Mouse (Mus musculus) thymus, postnatal 25 days (tissue): ENCODE measurements at regions not wholly inside any gene's neighbourhood (a gene's known extent, or its start where the extent isn't known, plus 50 kb on each side); places are given as distances from the start of the nearest gene placed in this dataset.

Experiments used
- DNase-seq: peaks from one replicate; pipeline ENCODE4 v3.0.0; 2022

GRCm38 (mm10) chr13:112189605-112190004 lies 98.6 kb upstream of the Ankrd55 start:
- DNase-seq: no peak

DNA sequence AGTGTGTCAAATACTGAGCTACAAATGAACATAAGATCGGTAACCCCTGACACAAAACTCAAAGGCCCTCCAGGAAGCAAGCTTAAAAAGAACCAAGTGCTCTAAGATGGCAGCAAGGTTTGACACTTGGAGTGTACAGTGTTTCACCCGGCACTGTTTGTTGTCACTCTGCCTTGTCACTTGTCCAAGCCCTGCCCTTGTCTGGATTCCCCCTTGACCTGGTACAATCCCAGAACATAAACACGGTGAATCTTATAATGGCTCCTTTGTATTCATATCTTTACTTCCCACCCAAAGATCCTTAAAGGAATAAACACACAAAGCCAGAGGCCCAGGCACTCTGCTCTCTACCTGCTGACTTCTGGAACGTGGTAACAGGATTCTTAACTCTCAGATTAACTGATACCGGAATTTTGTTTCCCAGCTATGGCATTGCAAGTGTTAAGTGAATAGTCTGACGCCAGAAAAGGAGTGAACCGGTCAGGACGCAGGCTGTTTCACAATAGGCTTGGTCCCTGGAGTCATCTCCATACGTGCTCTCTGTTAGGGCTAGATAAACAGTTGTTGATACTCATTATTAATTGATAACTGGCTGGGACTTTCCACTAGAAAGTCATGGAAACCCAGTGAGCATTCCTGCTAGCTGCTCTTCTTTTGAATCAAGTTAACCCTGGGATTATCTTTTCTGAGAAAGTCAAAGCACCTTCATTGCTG lies 95.9 kb upstream of the Ankrd55 start:
- DNase-seq: no peak

DNA sequence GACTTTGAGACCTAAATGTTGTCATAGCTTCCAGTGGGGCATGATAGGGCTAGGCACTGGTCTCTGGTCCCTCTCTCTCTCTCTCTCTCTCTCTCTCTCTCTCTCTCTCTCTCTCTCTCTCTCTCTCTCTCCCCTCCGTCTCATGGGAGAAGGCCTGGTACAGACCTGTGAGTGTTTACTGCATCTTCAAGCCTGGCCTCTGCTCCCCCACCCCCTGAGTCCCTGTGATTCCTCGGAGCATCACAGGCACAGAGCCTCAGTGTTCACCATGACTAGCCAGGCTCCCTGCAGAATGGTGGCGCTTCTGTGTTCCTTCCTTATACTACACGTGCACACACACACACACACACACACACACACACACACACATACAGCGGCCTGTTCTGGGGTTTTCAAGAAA lies 94.6 kb upstream of the Ankrd55 start:
- no peak for DNase-seq

- DNase-seq: no peak
Observed at GRCm38 (mm10) chr13:112194991-112195390, 93.3 kb upstream of the Ankrd55 start.

- DNase-seq: peak; percentile 34
Observed at GRCm38 (mm10) chr13:112196789-112197188, 91.5 kb upstream of the Ankrd55 start.

DNA sequence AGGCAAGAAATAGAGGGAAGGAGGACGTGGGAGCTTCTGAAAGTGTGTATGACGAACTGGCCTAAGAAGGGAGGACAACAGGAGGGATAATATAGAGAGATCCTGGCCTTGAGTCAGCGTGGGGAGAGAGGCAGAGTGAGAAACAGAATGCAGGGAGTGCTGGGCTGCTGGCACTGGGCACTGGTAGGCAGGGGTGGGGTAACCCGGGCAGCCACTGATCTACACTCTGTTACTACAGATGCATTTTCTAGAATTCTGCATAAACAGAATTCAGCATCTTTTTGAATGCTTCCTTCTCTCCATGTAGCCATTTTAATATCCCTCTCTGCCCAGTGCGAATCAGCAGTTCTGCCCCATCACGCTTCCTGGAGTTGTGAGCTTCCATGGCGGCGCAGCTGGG lies 84.5 kb upstream of the Ankrd55 start:
- DNase-seq: no peak

- no peak for DNase-seq
Observed at GRCm38 (mm10) chr13:112204204-112204603, 84.0 kb upstream of the Ankrd55 start.

- DNase-seq: no peak
Observed at GRCm38 (mm10) chr13:112204813-112205212, 83.4 kb upstream of the Ankrd55 start.

DNA sequence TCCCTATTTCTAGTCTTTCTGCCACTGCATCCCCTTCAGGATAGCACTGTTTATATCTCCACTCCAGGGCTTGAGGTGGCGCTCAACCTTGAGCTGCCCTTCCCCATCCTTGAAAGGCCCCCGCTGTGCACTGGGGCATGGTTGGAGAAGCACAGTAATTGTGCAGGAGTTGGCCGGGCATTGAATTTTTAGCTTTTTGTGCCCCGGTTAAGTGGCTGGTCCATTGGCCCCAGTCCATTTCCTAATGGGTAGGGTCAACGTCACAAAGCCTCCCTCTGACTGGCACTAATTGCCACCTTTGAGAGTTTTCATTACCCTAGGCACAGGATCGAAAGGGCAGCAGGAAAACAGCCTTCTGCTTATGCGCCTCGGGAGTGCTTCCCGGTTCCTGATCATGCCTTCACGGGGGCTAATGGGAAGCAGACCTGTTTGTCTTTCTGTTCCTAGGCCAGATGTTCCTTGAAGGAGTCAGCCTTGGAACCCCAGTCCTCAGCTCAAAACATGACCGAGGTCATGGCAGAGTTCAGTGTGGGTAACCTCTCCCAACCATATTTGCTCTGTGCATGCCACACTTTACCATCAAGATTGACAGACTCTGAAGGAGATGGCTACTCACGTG lies 80.5 kb upstream of the Ankrd55 start:
- DNase-seq: no peak

DNA sequence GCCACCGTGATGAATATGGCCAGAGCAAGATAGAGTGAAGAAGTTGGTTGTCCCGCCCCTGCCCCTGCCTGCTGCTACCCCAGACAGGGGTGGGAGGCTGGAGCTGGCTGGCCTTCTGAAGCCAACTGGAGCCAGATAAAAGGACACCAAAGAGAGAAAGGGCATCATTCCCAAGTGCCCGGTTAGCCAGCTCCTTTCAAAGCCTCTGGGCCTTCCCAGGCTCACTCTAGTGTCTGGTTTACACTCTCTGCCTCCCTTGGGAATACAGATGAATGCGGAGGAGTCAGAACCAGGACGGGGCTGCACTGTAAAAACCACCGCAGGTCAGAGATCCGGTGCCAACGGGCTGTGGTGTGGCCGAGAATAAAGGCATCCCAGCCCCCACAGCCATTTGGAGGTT lies 76.4 kb upstream of the Ankrd55 start:
- no peak for DNase-seq

DNA sequence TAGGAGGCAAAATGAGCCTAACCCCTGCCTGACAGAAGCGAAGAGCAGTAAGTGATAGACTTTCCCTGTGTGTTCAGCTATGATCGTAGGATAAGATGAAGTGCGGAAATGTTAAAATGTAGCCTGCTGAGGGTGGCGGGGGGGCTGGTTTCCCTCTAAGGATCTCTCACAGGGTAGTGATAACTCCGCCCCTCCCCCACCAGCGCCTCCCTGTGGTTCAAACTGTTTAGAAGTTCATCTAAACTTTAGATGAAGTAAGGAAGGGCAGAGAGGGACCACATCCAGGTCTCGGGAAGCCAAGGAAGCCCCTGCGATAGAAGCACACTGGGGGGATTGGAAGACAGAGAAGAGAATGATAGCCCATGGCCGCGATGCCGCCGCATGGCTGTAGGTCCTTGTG lies 75.9 kb upstream of the Ankrd55 start:
- peak; percentile 8 for DNase-seq

DNA sequence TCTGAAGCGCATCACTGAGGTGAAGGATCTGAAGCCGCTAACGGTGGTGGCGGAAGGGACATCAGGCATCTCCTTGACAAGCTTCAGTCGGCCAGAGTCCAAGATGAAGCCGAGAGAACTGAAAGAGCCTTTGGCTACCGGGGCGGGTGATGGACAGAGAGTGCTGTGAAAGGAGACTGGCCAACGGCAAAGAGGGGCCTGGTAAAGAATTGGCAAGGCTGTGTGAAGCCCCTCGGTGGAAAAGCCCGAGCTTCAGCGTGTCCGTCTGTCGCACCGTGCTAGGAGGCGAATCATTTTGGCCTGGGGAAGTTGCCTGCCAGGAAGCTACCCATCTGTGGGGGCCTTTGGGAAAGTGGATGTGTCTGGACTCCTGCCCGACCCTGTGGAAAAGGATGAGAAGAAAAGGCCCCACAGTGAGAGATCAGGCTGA lies 74.6 kb upstream of the Ankrd55 start:
- DNase-seq: no peak

GRCm38 (mm10) chr13:112216084-112216483 lies 72.2 kb upstream of the Ankrd55 start:
- no peak for DNase-seq

DNA sequence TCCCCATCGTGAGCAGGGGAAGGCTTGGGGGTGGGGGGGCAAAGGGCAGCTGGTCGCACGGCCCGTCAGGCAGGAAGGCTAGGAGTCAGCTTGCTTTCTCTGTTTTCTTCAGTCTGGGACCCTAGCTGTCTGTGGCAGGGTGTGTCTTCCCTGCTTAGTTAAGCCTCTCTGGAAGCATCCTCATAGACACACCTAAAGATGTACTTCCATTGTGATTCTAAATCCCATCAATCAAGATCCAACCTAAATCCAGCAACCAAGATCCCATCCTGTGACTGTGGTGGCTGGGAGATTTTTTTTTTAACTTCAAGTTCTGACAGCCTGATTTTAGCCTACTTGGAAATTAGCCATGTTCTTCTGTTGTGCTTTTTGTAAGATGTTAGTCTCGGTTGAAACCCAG lies 69.9 kb upstream of the Ankrd55 start:
- no peak for DNase-seq

- DNase-seq: no peak
Observed at GRCm38 (mm10) chr13:112220184-112220583, 68.1 kb upstream of the Ankrd55 start.

- no peak for DNase-seq
Observed at GRCm38 (mm10) chr13:112223616-112224015, 64.6 kb upstream of the Ankrd55 start.

DNA sequence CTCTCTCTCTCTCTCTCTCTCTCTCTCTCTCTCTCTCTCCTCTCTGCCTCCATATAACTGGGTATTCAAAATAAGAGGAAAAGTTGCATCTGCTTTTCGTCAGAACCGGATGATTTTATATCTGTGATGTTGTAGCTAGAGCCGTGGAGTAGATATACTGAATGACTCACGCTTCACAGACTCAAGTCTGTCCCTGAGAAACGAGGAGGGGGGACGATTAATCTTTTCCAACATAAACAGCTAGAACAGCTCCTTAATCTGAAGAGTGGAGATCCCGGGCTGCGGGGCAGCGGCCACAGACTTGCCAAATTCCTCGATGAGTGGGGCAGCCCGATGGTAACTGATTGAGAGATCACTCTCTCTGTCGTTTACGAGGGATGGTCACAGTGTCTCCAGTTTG lies 60.5 kb upstream of the Ankrd55 start:
- no peak for DNase-seq

DNA sequence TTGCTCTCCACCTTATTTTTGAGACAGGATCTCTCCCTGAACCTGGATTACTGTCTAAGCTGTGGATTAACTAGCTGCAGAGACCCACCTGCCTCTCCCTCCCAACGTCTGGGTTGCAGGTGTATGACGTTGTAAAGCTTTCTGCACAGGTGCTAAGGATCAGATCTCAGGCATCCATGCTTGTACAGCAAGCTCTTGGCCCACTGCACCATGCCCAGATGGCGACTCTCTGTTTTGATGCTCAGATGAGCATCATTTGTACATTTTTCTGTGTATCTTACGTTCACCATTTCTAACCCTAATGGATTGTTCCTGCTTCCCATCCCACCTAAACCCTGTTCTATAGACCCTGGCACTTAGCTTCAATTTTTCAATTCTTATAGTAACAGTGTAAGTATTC lies 59.4 kb upstream of the Ankrd55 start:
- no peak for DNase-seq

GRCm38 (mm10) chr13:112230176-112230575 lies 58.1 kb upstream of the Ankrd55 start:
- no peak for DNase-seq

DNA sequence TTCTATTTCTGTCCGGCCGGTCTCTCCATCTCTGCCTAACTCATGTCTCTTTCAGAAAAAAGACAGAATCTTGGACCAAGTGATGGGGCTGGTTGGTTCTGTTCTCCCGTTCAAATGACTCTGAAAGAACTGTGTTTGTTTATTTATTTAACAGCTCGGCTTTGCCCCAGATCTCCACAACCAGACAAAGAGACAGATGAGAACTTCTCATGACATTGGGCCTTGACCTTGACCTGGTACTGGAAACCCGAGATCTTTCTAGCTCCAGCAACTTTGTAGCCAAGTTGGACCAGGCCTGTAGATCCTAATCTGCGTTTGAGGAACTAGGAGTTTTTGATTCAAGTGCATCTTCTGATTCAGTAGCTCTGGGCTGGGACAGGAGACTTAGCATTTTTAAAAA lies 53.6 kb upstream of the Ankrd55 start:
- no peak for DNase-seq

DNA sequence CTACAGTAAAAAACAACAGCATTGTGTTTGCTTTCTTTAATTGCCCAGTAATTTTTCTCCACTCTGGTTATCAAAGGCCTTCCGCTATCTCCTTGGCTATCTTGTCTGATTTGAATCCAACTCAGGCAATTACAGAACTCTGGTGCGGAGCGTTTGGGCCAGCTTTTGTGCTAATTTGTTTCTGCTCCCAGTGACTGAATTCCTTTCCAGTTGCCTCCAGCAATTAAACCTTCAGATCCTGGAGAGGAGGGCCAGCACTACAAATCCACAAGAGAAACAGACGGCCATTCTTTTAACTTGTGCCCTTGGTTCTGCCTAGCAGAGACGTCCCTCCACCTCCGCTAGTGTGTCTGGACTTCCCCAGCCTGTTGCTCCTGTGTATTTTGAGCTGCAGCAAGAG lies 51.3 kb upstream of the Ankrd55 start:
- DNase-seq: no peak

DNA sequence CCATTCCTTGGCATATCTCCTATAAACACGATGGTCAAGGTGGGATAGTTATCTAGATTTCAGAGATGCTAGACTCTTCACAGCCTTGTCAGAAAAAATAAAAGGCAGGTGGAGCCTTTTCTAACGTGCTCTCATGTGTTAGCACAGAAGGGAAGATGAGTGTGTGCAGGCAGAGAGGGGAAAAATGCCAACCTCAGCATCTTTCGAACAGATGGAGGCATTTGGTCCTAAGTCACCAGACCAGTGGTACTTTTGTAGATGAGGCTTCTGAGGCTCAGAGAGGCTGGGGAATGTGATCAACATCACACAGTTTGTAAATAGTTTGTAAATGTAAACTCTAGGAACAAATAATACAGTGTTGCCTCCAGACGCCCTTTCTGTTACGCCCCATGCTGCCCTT lies 50.9 kb upstream of the Ankrd55 start:
- no peak for DNase-seq

- no peak for DNase-seq
Observed at GRCm38 (mm10) chr13:112237917-112238316, 50.3 kb upstream of the Ankrd55 start.
